Mouse (Mus musculus) megakaryocyte, embryonic 14.5 days (primary cell): ENCODE results near the gene Ankrd39.

Source experiments
- FLI1 ChIP-seq: IDR thresholded peaks from 2 replicates; pipeline ENCODE4 v1.6.1; 2012; ENCODE audit warnings: low read length, inconsistent platforms, mixed read lengths
- GATA1 ChIP-seq: IDR thresholded peaks from 3 replicates; pipeline ENCODE4 v1.6.1; 2012; ENCODE audit warnings: mixed read lengths, low read length, inconsistent platforms, borderline replicate concordance

- TF ChIP-seq GATA1 (no peak), FLI1 (no peak)
Measured at GRCm38 (mm10) chr1:36556553-36557456, 9.6 kb upstream of the Ankrd39 start.
